Comparison of ENCODE assay signal across 9 mouse cellular contexts in genomic region chr2:35702608-35703007, GRCm38 (mm10).
DNase-seq lines count a peak whose midpoint lies in the region; ATAC-seq and TF ChIP-seq lines count a peak whose summit lies in the region.
"Had no signal": no experiment of that assay in that cellular context is flagged by ENCODE, and none has a peak within 500 bp of the region (broad histone marks: within the 10 kb centered on the region; RNA-seq: fewer than 3 reads in every experiment).

No protein-coding gene starts in this region.

- peak overlapping the region; percentile 17; the same call in 1 of the 2 replicates for H3K27ac ChIP-seq in kidney, embryonic 14.5 days (ENCODE audit: low read depth, low read length)
- no peak overlapping the region for H3K27ac ChIP-seq in kidney, adult 2 months (ENCODE audit: insufficient read depth, low read depth, low read length)
- H3K27ac ChIP-seq in forebrain, embryonic 12.5 days: peak overlapping the region; percentile 67
- peak overlapping the region; percentile 57 for H3K27ac ChIP-seq in limb, embryonic 15.5 days

- no peak overlapping the region for H3K9ac ChIP-seq in kidney, embryonic 14.5 days (ENCODE audit: low read depth, low read length)
- H3K9ac ChIP-seq in forebrain, embryonic 12.5 days: no peak overlapping the region
- H3K9ac ChIP-seq in limb, embryonic 15.5 days: no peak overlapping the region

- DNase-seq in kidney, adult 2 months: no peak
- DNase-seq in embryo, embryonic 10.5 days (ENCODE audit: low spot score): peak; percentile 25
- DNase-seq in gastrocnemius, adult 8-10 months (ENCODE audit: low spot score in 2 of 2): no peak
- DNase-seq in gastrocnemius, postnatal 4 days (ENCODE audit: low spot score in 2 of 2): no peak
- DNase-seq in frontal cortex, postnatal 36 days (ENCODE audit: low spot score in 2 of 2): no peak
- DNase-seq: gastrocnemius, postnatal 14 days had no signal

- peaks cover 8% of the 10 kb centered on the region for H3K36me3 ChIP-seq in kidney, embryonic 14.5 days (ENCODE audit: control insufficient read depth, insufficient read depth, low read length)
- no peaks in the 10 kb centered on the region for H3K36me3 ChIP-seq in kidney, adult 2 months (ENCODE audit: control insufficient read depth, insufficient read depth, low read length)
- peaks cover 7% of the 10 kb centered on the region; the same call in 1 of the 2 replicates for H3K36me3 ChIP-seq in forebrain, embryonic 12.5 days (replicated peaks)
- H3K36me3 ChIP-seq in limb, embryonic 15.5 days: peaks cover 6% of the 10 kb centered on the region; the same call in 1 of the 2 replicates

- no peaks in the 10 kb centered on the region for H3K9me3 ChIP-seq in kidney, embryonic 14.5 days (ENCODE audit: control insufficient read depth, low read length)
- no peaks in the 10 kb centered on the region for H3K9me3 ChIP-seq in forebrain, embryonic 12.5 days
- H3K9me3 ChIP-seq in limb, embryonic 15.5 days: no peaks in the 10 kb centered on the region

- WGBS in kidney, embryonic 14.5 days: 86% methylated on average over 6 of the region's 6 CpGs
- 88% methylated on average over 6 of the region's 6 CpGs for WGBS in kidney, adult 2 months
- WGBS in forebrain, embryonic 12.5 days: 29% methylated on average over 6 of the region's 6 CpGs
- 74% methylated on average over 6 of the region's 6 CpGs for WGBS in limb, embryonic 15.5 days

- no peak overlapping the region for H3K4me3 ChIP-seq in kidney, embryonic 14.5 days (ENCODE audit: low read length)
- H3K4me3 ChIP-seq in kidney, adult 2 months (ENCODE audit: insufficient read depth, low read depth, low read length): no peak overlapping the region
- no peak overlapping the region for H3K4me3 ChIP-seq in forebrain, embryonic 12.5 days (replicated peaks)
- no peak overlapping the region for H3K4me3 ChIP-seq in limb, embryonic 15.5 days

- no peak for ATAC-seq in kidney, embryonic 14.5 days (ENCODE audit: low FRiP score, low TSS enrichment)
- 0 out of 2 replicates have a peak, but pooled peaks have one; percentile 7 for ATAC-seq in forebrain, embryonic 12.5 days (ENCODE audit: low FRiP score)
- ATAC-seq in limb, embryonic 15.5 days (ENCODE audit: insufficient number of reproducible peaks, low FRiP score, low TSS enrichment, low read depth): no peak

- H3K4me1 ChIP-seq in kidney, embryonic 14.5 days (ENCODE audit: control insufficient read depth, insufficient read depth, low read length): peaks cover 6% of the 10 kb centered on the region; the same call in 1 of the 2 replicates
- 0 out of 2 replicates have a peak, but pooled peaks cover 11% of the 10 kb centered on the region for H3K4me1 ChIP-seq in kidney, adult 2 months (ENCODE audit: control insufficient read depth, insufficient read depth, low read length)
- H3K4me1 ChIP-seq in forebrain, embryonic 12.5 days: peaks cover 34% of the 10 kb centered on the region
- peaks cover 54% of the 10 kb centered on the region for H3K4me1 ChIP-seq in limb, embryonic 15.5 days

- H3K27me3 ChIP-seq in kidney, embryonic 14.5 days (ENCODE audit: control insufficient read depth, insufficient read depth, low read length): no peaks in the 10 kb centered on the region
- H3K27me3 ChIP-seq in kidney, adult 2 months (replicated peaks; ENCODE audit: control insufficient read depth, insufficient read depth, low read length): no peaks in the 10 kb centered on the region
- no peaks in the 10 kb centered on the region for H3K27me3 ChIP-seq in forebrain, embryonic 12.5 days
- H3K27me3 ChIP-seq in limb, embryonic 15.5 days: no peaks in the 10 kb centered on the region

- H3K4me2 ChIP-seq in kidney, embryonic 14.5 days (replicated peaks; ENCODE audit: low read depth, low read length): no peak overlapping the region
- H3K4me2 ChIP-seq in forebrain, embryonic 12.5 days: no peak overlapping the region
- no peak overlapping the region for H3K4me2 ChIP-seq in limb, embryonic 15.5 days

- TF ChIP-seq POLR2A in kidney, adult 2 months (IDR thresholded peaks at IDR 0.05; ENCODE audit: low read depth, low read length): no peak

- no peak for TF ChIP-seq CTCF in kidney, adult 2 months (conservative IDR thresholded peaks at IDR 0.05; ENCODE audit: insufficient read depth, insufficient read length, low read depth, low read length)
